Mouse (Mus musculus) lung, postnatal 0 days (tissue): ENCODE measurements at regions not wholly inside any gene's neighbourhood (a gene's known extent, or its start where the extent isn't known, plus 50 kb on each side); places are given as distances from the start of the nearest gene placed in this dataset.
A peak's percentile ranks its signal among the peaks of the same experiment; 100 is the strongest.

Source experiments
- ATAC-seq: fragments of 200-750 bp; cut with Nextera tagmentation; 2 replicates; pipeline ENCODE4 v1.8.0; 2017; ENCODE audit warnings: moderate library complexity
- DNase-seq: peaks from one replicate; pipeline ENCODE4 v3.0.0-alpha.2; 2016; ENCODE audit warnings: low spot score
- H3K27ac ChIP-seq: fragments of 300-500 bp; sonication (generic); 2 replicates; pipeline ENCODE4 v1.5.1; 2014; ENCODE audit warnings: antibody characterized with exemption, mild to moderate bottlenecking, low read length, mixed read lengths
- H3K27me3 ChIP-seq: fragments of 300-500 bp; sonication (generic); replicated peaks from 2 replicates; pipeline ENCODE4 v1.6.1; 2014; ENCODE audit warnings: low read length, mixed read lengths; ENCODE audit not compliant: insufficient read depth
- H3K36me3 ChIP-seq: fragments of 300-500 bp; sonication (generic); 2 replicates; pipeline ENCODE4 v1.6.1; 2014; ENCODE audit warnings: low read length, mixed read lengths; ENCODE audit not compliant: insufficient read depth
- H3K4me1 ChIP-seq: fragments of 300-500 bp; sonication (generic); 2 replicates; pipeline ENCODE4 v1.6.1; 2014; ENCODE audit warnings: antibody characterized with exemption, low read depth, low read length, mixed read lengths; ENCODE audit not compliant: insufficient read depth
- H3K4me2 ChIP-seq: fragments of 300-500 bp; sonication (generic); replicated peaks from 2 replicates; pipeline ENCODE4 v1.6.1; 2014; ENCODE audit warnings: low read depth, mild to moderate bottlenecking, low read length, moderate library complexity, mixed read lengths
- H3K4me3 ChIP-seq: fragments of 300-500 bp; sonication (generic); 2 replicates; pipeline ENCODE4 v1.5.1; 2014; ENCODE audit warnings: low read depth, low read length
- H3K9ac ChIP-seq: fragments of 300-500 bp; sonication (generic); replicated peaks from 2 replicates; pipeline ENCODE4 v1.6.1; 2014; ENCODE audit warnings: low read depth, mild to moderate bottlenecking
- H3K9me3 ChIP-seq: fragments of 300-500 bp; sonication (generic); 2 replicates; pipeline ENCODE4 v1.6.1; 2016; ENCODE audit warnings: low read length, mixed read lengths
- CTCF ChIP-seq: IDR thresholded peaks from 2 replicates; pipeline ENCODE4 v1.5.1; 2016; ENCODE audit warnings: antibody characterized with exemption, mild to moderate bottlenecking
- EP300 ChIP-seq: IDR thresholded peaks from 2 replicates; pipeline ENCODE4 v1.6.1; 2016; ENCODE audit warnings: antibody characterized with exemption, mild to moderate bottlenecking, control low read depth
- WGBS: fragments of 180-500 bp; shearing (Covaris S2); extraction: QIAGEN DNeasy Blood & Tissue Kit; methylation state at CpG from one replicate; pipeline ENCODE4 v1.1.7; 2014; 5-methylcytosine and 5-hydroxymethylcytosine counted together

DNA sequence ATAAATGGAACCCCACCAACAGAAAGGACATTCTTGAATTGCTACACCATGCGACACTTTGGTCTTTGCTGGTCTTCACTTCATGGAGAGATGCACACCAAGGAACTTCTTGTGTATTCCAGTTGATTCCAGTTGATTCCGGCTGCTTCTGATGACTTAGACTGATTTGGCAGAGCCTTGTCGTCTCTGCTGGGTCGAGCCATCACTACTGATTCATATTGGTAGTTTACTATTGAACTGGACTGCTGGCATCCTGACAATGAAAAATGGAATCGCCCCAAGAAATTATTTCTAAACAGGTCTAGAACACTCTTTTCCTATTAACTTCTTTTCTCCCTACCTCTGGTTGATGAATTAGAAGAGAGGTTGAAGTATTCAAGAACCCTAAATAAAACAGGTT is 277.7 kb downstream of the Tbc1d1 start:
- no peak for ATAC-seq
- no peaks in the 10 kb centered on the region for H3K9me3 ChIP-seq
- no peak overlapping the region for H3K27ac ChIP-seq
- peaks cover 4% of the 10 kb centered on the region; the same call in 1 of the 2 replicates for H3K4me1 ChIP-seq
- H3K9ac ChIP-seq: no peak overlapping the region
- no peaks in the 10 kb centered on the region for H3K36me3 ChIP-seq
- no peak for TF ChIP-seq EP300
- no peak for TF ChIP-seq CTCF
- DNase-seq: no peak
- H3K4me3 ChIP-seq: no peak overlapping the region
- no peaks in the 10 kb centered on the region for H3K27me3 ChIP-seq
- no peak overlapping the region for H3K4me2 ChIP-seq
- 88% methylated on average over 5 of the region's 5 CpGs for WGBS

DNA sequence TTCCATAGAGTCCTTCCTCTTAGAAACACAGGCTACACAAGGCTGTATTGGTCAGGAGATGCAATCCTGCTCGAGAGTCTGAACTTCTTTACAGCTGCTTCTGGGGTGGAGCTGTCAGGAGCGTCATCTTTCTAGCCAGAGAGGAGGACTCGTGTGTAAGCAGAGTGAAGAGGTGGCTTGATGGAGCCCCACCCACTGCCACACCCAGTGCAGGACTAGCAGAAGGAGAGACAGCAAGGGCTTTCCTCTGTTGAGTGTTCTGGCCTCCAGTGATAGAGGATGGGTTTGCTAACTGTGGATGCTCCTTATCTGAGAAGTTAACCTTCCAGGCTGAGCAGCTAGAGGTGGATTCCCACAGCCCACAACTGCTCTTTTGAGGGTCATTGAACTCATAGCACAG is 279.4 kb downstream of the Tbc1d1 start:
- H3K9ac ChIP-seq: no peak overlapping the region
- H3K27ac ChIP-seq: no peak overlapping the region
- no peaks in the 10 kb centered on the region for H3K36me3 ChIP-seq
- WGBS: 52% methylated on average over 3 of the region's 3 CpGs
- no peak overlapping the region for H3K4me2 ChIP-seq
- no peak overlapping the region for H3K4me3 ChIP-seq
- no peaks in the 10 kb centered on the region for H3K27me3 ChIP-seq
- DNase-seq: no peak
- no peaks in the 10 kb centered on the region for H3K9me3 ChIP-seq
- peaks cover 4% of the 10 kb centered on the region; the same call in 1 of the 2 replicates for H3K4me1 ChIP-seq
- TF ChIP-seq EP300: no peak
- no peak for TF ChIP-seq CTCF
- no peak for ATAC-seq

DNA sequence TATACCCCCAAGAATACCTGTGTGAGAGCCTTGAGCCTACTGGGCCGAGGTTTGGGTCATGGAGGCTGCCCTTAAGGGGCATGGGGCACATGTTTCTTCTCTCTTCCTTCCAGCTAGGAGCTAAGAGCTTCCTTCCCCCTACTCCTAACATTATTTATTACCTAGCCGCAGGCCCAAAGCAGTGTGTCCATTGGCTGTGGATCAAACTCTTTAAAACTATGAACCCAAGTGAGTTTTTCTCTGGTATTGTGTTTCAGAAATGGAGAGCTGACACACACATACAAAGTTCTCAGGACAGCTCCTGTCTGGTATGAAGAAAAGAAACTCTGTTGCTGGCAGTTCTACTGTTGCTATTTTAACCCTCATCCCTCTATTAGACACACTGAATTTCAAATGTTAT is 279.9 kb downstream of the Tbc1d1 start:
- WGBS: 76% methylated on average over 2 of the region's 2 CpGs
- Histone ChIP-seq H3K9me3 (no peaks in the 10 kb centered on the region), H3K4me3 (no peak overlapping the region), H3K9ac (no peak overlapping the region), H3K4me2 (no peak overlapping the region), H3K36me3 (no peaks in the 10 kb centered on the region), H3K27me3 (no peaks in the 10 kb centered on the region), H3K27ac (no peak overlapping the region), H3K4me1 (peaks cover 4% of the 10 kb centered on the region; the same call in 1 of the 2 replicates)
- TF ChIP-seq EP300 (no peak), CTCF (no peak)
- no peak for ATAC-seq
- no peak for DNase-seq

DNA sequence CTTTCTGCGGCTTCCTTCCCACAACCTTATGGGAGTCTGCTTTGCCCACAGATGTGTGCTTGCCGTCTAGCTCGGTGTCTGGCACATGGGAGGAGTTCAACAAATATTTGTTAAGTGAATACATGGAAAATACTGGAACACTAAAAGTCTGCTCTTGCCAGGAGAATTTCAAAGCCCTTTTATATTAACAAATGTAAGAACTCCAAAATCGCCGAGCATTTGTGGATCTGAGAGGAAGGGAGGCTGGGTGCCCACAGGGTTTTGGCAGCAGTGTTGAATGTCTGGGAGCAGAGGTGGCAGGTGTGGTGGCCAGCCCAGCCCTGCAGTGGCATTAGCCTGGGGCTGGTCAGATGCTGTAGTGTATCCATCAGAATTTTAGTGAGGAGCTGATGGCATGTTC is 281.6 kb downstream of the Tbc1d1 start:
- WGBS: 45% methylated on average over 5 of the region's 5 CpGs
- Histone ChIP-seq H3K9ac (no peak overlapping the region), H3K27ac (no peak overlapping the region), H3K4me1 (peaks cover 4% of the 10 kb centered on the region; the same call in 1 of the 2 replicates), H3K36me3 (no peaks in the 10 kb centered on the region), H3K4me2 (no peak overlapping the region), H3K27me3 (no peaks in the 10 kb centered on the region), H3K4me3 (no peak overlapping the region), H3K9me3 (no peaks in the 10 kb centered on the region)
- TF ChIP-seq EP300 (no peak), CTCF (no peak)
- DNase-seq (no peak), ATAC-seq (no peak)

DNA sequence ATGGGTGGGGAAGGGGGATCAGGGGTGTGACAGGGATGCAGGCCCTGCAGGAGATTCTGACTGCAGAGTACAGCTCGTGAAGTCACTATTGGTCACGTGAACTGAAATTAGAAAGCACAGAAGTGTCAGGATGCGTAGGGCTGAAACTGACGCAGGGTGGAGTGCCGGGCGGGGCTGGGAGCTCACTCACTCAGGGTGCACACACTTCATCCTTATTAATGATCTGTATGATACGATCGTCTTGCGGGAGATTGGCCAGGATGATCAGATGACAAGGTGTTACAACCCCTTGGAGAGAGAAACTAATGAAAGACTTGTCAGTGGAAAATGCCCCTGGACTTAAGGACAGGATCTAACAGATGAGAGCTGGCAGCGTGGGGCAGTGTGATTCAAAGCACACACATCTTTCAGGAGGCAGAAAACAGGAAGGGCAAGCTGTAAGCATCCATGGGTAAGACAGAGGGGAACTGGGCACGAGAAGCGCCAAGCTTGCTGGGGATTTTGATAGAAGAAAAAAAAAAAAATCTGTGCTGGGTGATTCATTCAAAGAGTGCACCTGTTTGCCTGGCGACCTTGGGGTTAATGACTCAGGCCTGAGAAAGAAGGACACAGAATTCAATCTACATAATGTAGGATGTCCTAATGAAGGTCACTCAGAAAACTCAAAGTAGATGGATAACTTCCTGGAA is 282.5 kb downstream of the Tbc1d1 start:
- no peak overlapping the region for H3K4me3 ChIP-seq

DNA sequence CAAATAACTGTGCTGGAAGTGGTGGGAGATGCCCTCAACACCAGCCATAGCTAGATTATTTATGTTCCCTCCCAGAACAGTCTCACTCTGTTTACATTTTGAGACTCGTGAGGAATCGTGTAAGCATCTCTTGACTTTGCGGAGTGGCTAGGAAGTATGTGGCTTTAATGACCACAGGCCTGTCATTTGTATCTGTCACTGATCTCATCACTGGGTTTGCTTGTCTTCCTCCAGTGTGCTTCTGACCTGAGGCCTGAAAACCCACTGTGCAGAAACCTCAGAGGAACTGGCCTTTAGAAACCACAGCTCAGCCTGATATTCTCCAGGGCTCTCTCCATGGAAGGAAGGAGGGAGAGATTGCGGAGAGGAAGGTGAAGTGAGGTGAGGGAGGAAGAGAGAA is 291.7 kb downstream of the Tbc1d1 start:
- TF ChIP-seq CTCF (no peak), EP300 (no peak)
- H3K4me3 ChIP-seq: no peak overlapping the region
- no peaks in the 10 kb centered on the region for H3K36me3 ChIP-seq
- H3K27ac ChIP-seq: no peak overlapping the region
- ATAC-seq (no peak; the same call in 1 of the 2 replicates), DNase-seq (no peak)
- WGBS: 29% methylated on average over 4 of the region's 4 CpGs
- no peaks in the 10 kb centered on the region for H3K27me3 ChIP-seq
- H3K9me3 ChIP-seq: no peaks in the 10 kb centered on the region
- no peaks in the 10 kb centered on the region for H3K4me1 ChIP-seq
- H3K9ac ChIP-seq: no peak overlapping the region
- no peak overlapping the region for H3K4me2 ChIP-seq

More for the DNA sequence above, 282.5 kb downstream of the Tbc1d1 start:
- Histone ChIP-seq H3K9me3 (no peaks in the 10 kb centered on the region), H3K4me2 (no peak overlapping the region), H3K27me3 (no peaks in the 10 kb centered on the region), H3K27ac (no peak overlapping the region), H3K36me3 (no peaks in the 10 kb centered on the region), H3K9ac (no peak overlapping the region), H3K4me1 (peaks cover 4% of the 10 kb centered on the region; the same call in 1 of the 2 replicates)
- TF ChIP-seq CTCF (no peak), EP300 (no peak)
- 59% methylated on average over 13 of the region's 13 CpGs for WGBS
- 0 out of 2 replicates have a peak, but pooled peaks have one; percentile 5 for ATAC-seq
- DNase-seq: no peak
